In the genomic region with DNA sequence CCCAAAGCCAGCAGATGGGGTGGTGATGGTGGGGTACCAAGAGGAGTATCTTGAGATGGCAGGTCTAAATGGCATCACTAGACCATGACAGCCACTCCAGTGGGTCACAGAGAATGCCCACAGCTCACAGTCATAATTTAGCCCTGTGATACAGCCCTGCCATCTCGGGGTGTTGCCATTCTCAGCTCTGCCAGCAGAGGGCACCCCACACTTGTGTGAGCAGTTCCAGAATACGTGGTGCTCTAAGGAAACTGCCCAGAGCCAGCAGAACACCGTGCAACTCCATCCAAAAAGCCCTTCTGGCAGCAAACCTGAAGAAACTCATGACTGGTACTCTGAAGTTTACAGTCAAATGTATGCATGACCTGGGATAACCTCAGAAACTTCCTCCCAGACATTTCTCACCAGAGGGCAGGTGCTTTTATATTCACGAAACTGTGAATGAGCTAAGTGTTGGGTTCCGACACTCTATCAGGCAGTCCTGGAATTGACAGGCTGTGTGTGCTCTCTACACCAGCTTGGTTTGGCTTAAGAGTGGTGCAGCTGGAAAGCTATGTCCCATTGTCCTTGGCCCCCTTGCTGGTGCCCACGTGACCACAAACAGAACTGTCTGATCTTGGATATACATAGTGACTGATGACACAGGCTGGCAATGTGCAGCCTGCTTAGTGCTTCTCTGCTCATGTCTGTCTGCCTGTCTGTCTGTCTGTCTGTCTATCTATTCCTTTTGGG, we compare ENCODE assay signal across 8 mouse cellular contexts. TPM values are rescaled to one million over a fixed set of nuclear protein-coding genes. Genes with fewer than 3 reads are reported as not detected.
DNase-seq lines count a peak whose midpoint lies in the region; ATAC-seq and TF ChIP-seq lines count a peak whose summit lies in the region.

No protein-coding gene starts in this region.

- H3K36me3 ChIP-seq in E14TG2a.4 (ENCODE audit: insufficient read depth, low read length), result no peaks in the 10 kb centered on the region
- no peaks in the 10 kb centered on the region for H3K36me3 ChIP-seq in forebrain, embryonic 13.5 days (ENCODE audit: poor library complexity, severe bottlenecking)
- H3K36me3 ChIP-seq in liver, embryonic 15.5 days (replicated peaks), result no peaks in the 10 kb centered on the region

- DNase-seq in c-Kit-positive CD71-negative TER-119-negative erythroid progenitor cells, embryonic 14.5 days (ENCODE audit: low read depth), result peak; percentile 77
- peak; percentile 93 to 95 for DNase-seq in heart, postnatal 10 days
- peak; percentile 89 to 96 for DNase-seq in kidney, postnatal 36 days
- DNase-seq in thymus, adult 18-20 months, result peak; percentile 45 to 52

- no peak overlapping the region for H3K9ac ChIP-seq in forebrain, embryonic 13.5 days
- no peak overlapping the region for H3K9ac ChIP-seq in liver, embryonic 15.5 days

- H3K4me2 ChIP-seq in forebrain, embryonic 13.5 days, result no peak overlapping the region
- H3K4me2 ChIP-seq in liver, embryonic 15.5 days, result no peak overlapping the region

- TF ChIP-seq CTCF in E14TG2a.4 (conservative IDR thresholded peaks at IDR 0.05; ENCODE audit: low read length), result peak; percentile 92

- H3K27me3 ChIP-seq in E14TG2a.4 (ENCODE audit: insufficient read depth, low read length), result peaks cover 12% of the 10 kb centered on the region; the same call in 1 of the 2 replicates
- peaks cover 22% of the 10 kb centered on the region for H3K27me3 ChIP-seq in forebrain, embryonic 13.5 days
- no peaks in the 10 kb centered on the region for H3K27me3 ChIP-seq in liver, embryonic 15.5 days

- peaks cover 43% of the 10 kb centered on the region for H3K4me1 ChIP-seq in E14TG2a.4 (replicated peaks; ENCODE audit: low read depth, low read length)
- 0 out of 2 replicates have a peak, but pooled peaks cover 3% of the 10 kb centered on the region for H3K4me1 ChIP-seq in forebrain, embryonic 13.5 days
- H3K4me1 ChIP-seq in liver, embryonic 15.5 days (replicated peaks), result no peaks in the 10 kb centered on the region

- WGBS in forebrain, embryonic 13.5 days, result 40% methylated on average over 6 of the region's 6 CpGs
- WGBS in liver, embryonic 15.5 days (ENCODE audit: insufficient replicate concordance), result 34% methylated on average over 6 of the region's 6 CpGs

- peak; percentile 74 for ATAC-seq in forebrain, embryonic 13.5 days
- 0 out of 2 replicates have a peak, but pooled peaks have one; percentile 24 for ATAC-seq in liver, embryonic 15.5 days (ENCODE audit: insufficient read depth)
- ATAC-seq in neutrophil, adult 5-6 weeks (ENCODE audit: extremely low read depth, insufficient number of reproducible peaks, low FRiP score, poor library complexity, severe bottlenecking), result peak; percentile 73

- H3K27ac ChIP-seq in forebrain, embryonic 13.5 days, result no peak overlapping the region
- H3K27ac ChIP-seq in liver, embryonic 15.5 days (replicated peaks), result no peak overlapping the region

- no peak overlapping the region for H3K4me3 ChIP-seq in E14TG2a.4 (replicated peaks; ENCODE audit: low read length)
- no peak overlapping the region for H3K4me3 ChIP-seq in forebrain, embryonic 13.5 days
- H3K4me3 ChIP-seq in liver, embryonic 15.5 days (replicated peaks), result no peak overlapping the region

- H3K9me3 ChIP-seq in E14TG2a.4 (ENCODE audit: low read length), result no peaks in the 10 kb centered on the region
- H3K9me3 ChIP-seq in forebrain, embryonic 13.5 days (replicated peaks), result no peaks in the 10 kb centered on the region
- no peaks in the 10 kb centered on the region for H3K9me3 ChIP-seq in liver, embryonic 15.5 days (replicated peaks)

- intact Hi-C loops in heart, postnatal 10 days (cut with DNase I), result loop anchor here (1.0 to 5.0 kb wide), 3 partner anchors 86 to 279 kb away; partner anchors contain the start of genes Inpp5a and Nkx6-2

RNA-seq across cellular contexts. Expression of gene Pwwp2b, which starts 55.2 kb away (rescaled TPM):
- 4.5 and 4.7 TPM in 2 replicates for polyA plus RNA-seq in forebrain, embryonic 13.5 days (2015; fragmentation: Nextera tagmentation; extraction: Ambion mirVana)
- total RNA-seq in heart, postnatal 10 days (2021), result 1 to 10 TPM; 8.1 to 9.8 TPM
- polyA plus RNA-seq in liver, embryonic 15.5 days (2015; fragmentation: Nextera tagmentation; extraction: Ambion mirVana), result 1.5 and 1.6 TPM in 2 replicates
- total RNA-seq in neutrophil, adult 5-6 weeks (2017), result 1.8 and 3.5 TPM in 2 replicates

Comparison
In these comparisons a context has a peak if more than half of its experiments do, and no peak if none do; other contexts are left out.
1. ATAC-seq: peak in every context shown above with its lines; median percentile 74 in forebrain, embryonic 13.5 days; 73 in neutrophil, adult 5-6 weeks; 24 in liver, embryonic 15.5 days.